Comparison of ENCODE assay signal across 21 mouse cellular contexts in genomic region chr8:10702248-10702647, GRCm38 (mm10).
A peak's percentile ranks its signal among the peaks of the same experiment; 100 is the strongest.
DNase-seq lines count a peak whose midpoint lies in the region; ATAC-seq and TF ChIP-seq lines count a peak whose summit lies in the region.
"Had no signal": no experiment of that assay in that cellular context is flagged by ENCODE, and none has a peak within 500 bp of the region (broad histone marks: within the 10 kb centered on the region; RNA-seq: fewer than 3 reads in every experiment).

No protein-coding gene starts in this region.

- H3K9me3 ChIP-seq in hindbrain, embryonic 10.5 days: no peaks in the 10 kb centered on the region
- no peaks in the 10 kb centered on the region for H3K9me3 ChIP-seq in hindbrain, postnatal 0 days (ENCODE audit: low read length)
- no peaks in the 10 kb centered on the region for H3K9me3 ChIP-seq in forebrain, embryonic 14.5 days (replicated peaks; ENCODE audit: control insufficient read depth, low read length)
- H3K9me3 ChIP-seq in hindbrain, embryonic 16.5 days (ENCODE audit: control insufficient read depth, low read length): no peaks in the 10 kb centered on the region
- H3K9me3 ChIP-seq: embryonic facial prominence, embryonic 10.5 days; intestine, embryonic 15.5 days; limb, embryonic 12.5 days; liver, embryonic 12.5 days had no signal

- no peak overlapping the region for H3K4me2 ChIP-seq in hindbrain, postnatal 0 days (ENCODE audit: low read depth, low read length)
- H3K4me2 ChIP-seq in forebrain, embryonic 14.5 days (ENCODE audit: low read length): peak overlapping the region; percentile 21; the same call in 1 of the 2 replicates
- H3K4me2 ChIP-seq in hindbrain, embryonic 16.5 days (ENCODE audit: low read length): no peak overlapping the region; the same call in 1 of the 2 replicates
- H3K4me2 ChIP-seq: intestine, embryonic 15.5 days; limb, embryonic 12.5 days; liver, embryonic 12.5 days; lung, embryonic 14.5 days had no signal

- no peak for TF ChIP-seq CTCF in hindbrain, postnatal 0 days (IDR thresholded peaks at IDR 0.05; ENCODE audit: low read depth)

- no peak for ATAC-seq in hindbrain, postnatal 0 days
- ATAC-seq in forebrain, embryonic 14.5 days: peak; percentile 52
- peak; percentile 27; the same call in 1 of the 2 replicates for ATAC-seq in hindbrain, embryonic 16.5 days
- ATAC-seq: intestine, embryonic 15.5 days; liver, embryonic 12.5 days had no signal

- H3K27ac ChIP-seq in hindbrain, embryonic 10.5 days: peak overlapping the region; percentile 68
- H3K27ac ChIP-seq in hindbrain, postnatal 0 days: no peak overlapping the region
- peak overlapping the region; percentile 0; the same call in 1 of the 2 replicates for H3K27ac ChIP-seq in forebrain, embryonic 14.5 days (ENCODE audit: low read depth, low read length)
- no peak overlapping the region for H3K27ac ChIP-seq in hindbrain, embryonic 16.5 days (ENCODE audit: low read depth, low read length)
- H3K27ac ChIP-seq: embryonic facial prominence, embryonic 10.5 days; intestine, embryonic 15.5 days; kidney, postnatal 0 days; limb, embryonic 12.5 days; liver, embryonic 12.5 days had no signal

- 74% methylated on average over 10 of the region's 10 CpGs for WGBS in hindbrain, embryonic 10.5 days
- WGBS in hindbrain, postnatal 0 days: 54% methylated on average over 10 of the region's 10 CpGs
- 20% methylated on average over 10 of the region's 10 CpGs for whole genome bisulfite sequencing in forebrain, embryonic 14.5 days
- WGBS in hindbrain, embryonic 16.5 days: 40% methylated on average over 10 of the region's 10 CpGs

- no peaks in the 10 kb centered on the region for H3K36me3 ChIP-seq in hindbrain, embryonic 10.5 days
- H3K36me3 ChIP-seq in hindbrain, postnatal 0 days (ENCODE audit: insufficient read depth, low read length): no peaks in the 10 kb centered on the region
- no peaks in the 10 kb centered on the region for H3K36me3 ChIP-seq in forebrain, embryonic 14.5 days (ENCODE audit: control insufficient read depth, insufficient read depth, low read length)
- H3K36me3 ChIP-seq in hindbrain, embryonic 16.5 days (ENCODE audit: control insufficient read depth, insufficient read depth, low read length): no peaks in the 10 kb centered on the region
- H3K36me3 ChIP-seq: embryonic facial prominence, embryonic 10.5 days; intestine, embryonic 15.5 days; limb, embryonic 12.5 days; liver, embryonic 12.5 days had no signal

- H3K9ac ChIP-seq in hindbrain, postnatal 0 days (replicated peaks; ENCODE audit: low read length): no peak overlapping the region
- no peak overlapping the region; the same call in 1 of the 2 replicates for H3K9ac ChIP-seq in forebrain, embryonic 14.5 days (ENCODE audit: low read length)
- no peak overlapping the region for H3K9ac ChIP-seq in hindbrain, embryonic 16.5 days (ENCODE audit: low read depth, low read length)
- H3K9ac ChIP-seq: intestine, embryonic 15.5 days; limb, embryonic 12.5 days; liver, embryonic 12.5 days; lung, embryonic 14.5 days had no signal

- no peaks in the 10 kb centered on the region for H3K27me3 ChIP-seq in hindbrain, embryonic 10.5 days (ENCODE audit: insufficient read depth, poor library complexity, severe bottlenecking)
- no peaks in the 10 kb centered on the region for H3K27me3 ChIP-seq in hindbrain, postnatal 0 days (ENCODE audit: insufficient read depth, low read length)
- H3K27me3 ChIP-seq in forebrain, embryonic 14.5 days (replicated peaks; ENCODE audit: control insufficient read depth, insufficient read depth, low read length): no peaks in the 10 kb centered on the region
- H3K27me3 ChIP-seq in hindbrain, embryonic 16.5 days (replicated peaks; ENCODE audit: control insufficient read depth, insufficient read depth, low read length): no peaks in the 10 kb centered on the region
- H3K27me3 ChIP-seq: CH12.LX; intestine, embryonic 15.5 days; limb, embryonic 12.5 days had no signal

- H3K4me1 ChIP-seq in hindbrain, embryonic 10.5 days (replicated peaks): peaks cover 32% of the 10 kb centered on the region
- H3K4me1 ChIP-seq in hindbrain, postnatal 0 days (ENCODE audit: insufficient read depth, low read length): no peaks in the 10 kb centered on the region
- peaks cover 17% of the 10 kb centered on the region for H3K4me1 ChIP-seq in forebrain, embryonic 14.5 days (ENCODE audit: control insufficient read depth, insufficient read depth, low read length)
- peaks cover 5% of the 10 kb centered on the region for H3K4me1 ChIP-seq in hindbrain, embryonic 16.5 days (ENCODE audit: control insufficient read depth, insufficient read depth, low read depth, low read length)
- H3K4me1 ChIP-seq: embryonic facial prominence, embryonic 10.5 days; intestine, embryonic 15.5 days; limb, embryonic 12.5 days; liver, embryonic 12.5 days had no signal

- DNase-seq in hindbrain, embryonic 10.5 days (ENCODE audit: low spot score): no peak
- no peak for DNase-seq in hindbrain, postnatal 0 days (ENCODE audit: low spot score)
- DNase-seq in ZHBTc4 (ENCODE audit: low read depth, low spot score): peak; percentile 9
- no peak for DNase-seq in forebrain, embryonic 14.5 days (ENCODE audit: low spot score)
- no peak for DNase-seq in gastrocnemius, postnatal 10 days
- DNase-seq in spleen, postnatal 10 days (ENCODE audit: low spot score in 2 of 2): no peak
- no peak for DNase-seq in gastrocnemius, adult 18-20 months (ENCODE audit: low spot score)
- DNase-seq: adrenal gland, postnatal 36 days; cerebellum, adult 18-20 months; heart, adult 18-20 months; heart, postnatal 4 days; lung, embryonic 14.5 days; lung, postnatal 4 days; right cerebral cortex, postnatal 25 days had no signal

- no peak overlapping the region for H3K4me3 ChIP-seq in hindbrain, embryonic 10.5 days
- H3K4me3 ChIP-seq in hindbrain, postnatal 0 days (ENCODE audit: low read length): no peak overlapping the region
- no peak overlapping the region for H3K4me3 ChIP-seq in forebrain, embryonic 14.5 days (ENCODE audit: low read depth, low read length)
- H3K4me3 ChIP-seq in hindbrain, embryonic 16.5 days (ENCODE audit: low read length): no peak overlapping the region
- H3K4me3 ChIP-seq: embryonic facial prominence, embryonic 10.5 days; intestine, embryonic 15.5 days; limb, embryonic 12.5 days; liver, embryonic 12.5 days had no signal

Comparison
In these comparisons a context has a peak if more than half of its experiments do, and no peak if none do; other contexts are left out.
1. H3K27ac ChIP-seq: peak in hindbrain, embryonic 10.5 days (single experiment) and forebrain, embryonic 14.5 days (single experiment); none in hindbrain, postnatal 0 days (single experiment) and hindbrain, embryonic 16.5 days (single experiment).